Mouse (Mus musculus) Patski (cell line): ENCODE measurements at regions not wholly inside any gene's neighbourhood (a gene's known extent, or its start where the extent isn't known, plus 50 kb on each side); places are given as distances from the start of the nearest gene placed in this dataset.

Experiments
- ATAC-seq: fragments of 100-300 bp; one replicate; pipeline ENCODE4 v1.8.0; 2021
- CTCF ChIA-PET: fragments of 350-600 bp; sonication (Branson Sonifier 250); formaldehyde crosslinking; loops from one replicate; lab custom pipeline; 2022; ENCODE audit warnings: inconsistent platforms; lab: Charles Lee
- POLR2A ChIA-PET: fragments of 350-600 bp; sonication (Branson Sonifier 250); formaldehyde crosslinking; loops from one replicate; lab custom pipeline; 2022; ENCODE audit warnings: antibody characterized with exemption, inconsistent platforms; lab: Charles Lee
- DNase-seq: peaks from one replicate; pipeline ENCODE4 v3.0.0-alpha.2; 2011; ENCODE audit warnings: low read depth, low spot score
- H3K27me3 ChIP-seq: fragments of 371-371 bp; one replicate; pipeline ENCODE4 v1.5.1; 2021
- CTCF ChIP-seq: fragments of 100-300 bp; IDR thresholded peaks from one replicate; pipeline ENCODE4 v1.5.1; 2021
- in situ Hi-C: fragments of 300-500 bp; cut with MboI; formaldehyde crosslinking; loops from 3 replicates; pipeline ENCODE4 v1.11.1; 2018; ENCODE audit warnings: low pct_unique_long_range_greater_than_20kb, mixed read lengths

DNA sequence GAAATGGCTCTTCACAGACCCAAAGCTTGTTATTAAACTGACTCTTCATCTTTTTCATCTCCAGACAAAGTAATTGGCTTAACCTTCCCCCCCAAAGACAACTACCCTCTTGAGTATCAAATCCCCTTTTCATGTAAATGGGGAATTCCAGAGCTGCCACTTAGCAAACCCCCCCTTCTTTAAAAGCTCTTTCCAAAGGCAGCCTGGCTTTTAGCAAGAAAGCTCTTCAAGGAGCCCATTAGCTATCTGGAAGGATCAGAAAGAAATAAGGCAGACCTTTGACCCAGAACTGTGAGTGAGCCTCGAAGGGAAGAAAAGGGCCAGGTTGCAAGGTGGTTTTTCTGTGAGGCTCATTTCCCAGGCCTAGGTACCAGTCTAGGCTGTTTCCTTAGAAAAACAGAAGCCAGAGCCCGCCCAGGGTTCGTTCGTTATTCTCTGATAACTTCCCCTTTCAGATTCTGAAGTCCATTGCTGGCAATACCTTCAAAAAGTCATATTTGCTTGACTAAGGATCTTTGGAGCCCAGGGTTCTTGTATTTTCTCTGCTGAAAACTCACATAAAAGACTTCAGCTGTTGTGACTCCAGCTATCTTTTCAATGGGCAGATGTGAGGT, 329.9 kb downstream of the Nuak1 start:
- no peak for TF ChIP-seq CTCF
- no peaks in the 10 kb centered on the region for H3K27me3 ChIP-seq
- ATAC-seq, result no peak
- CTCF ChIA-PET, result no interaction called here
- in situ Hi-C loops, result no loop called here
- no peak for DNase-seq
- POLR2A ChIA-PET, result no interaction called here

DNA sequence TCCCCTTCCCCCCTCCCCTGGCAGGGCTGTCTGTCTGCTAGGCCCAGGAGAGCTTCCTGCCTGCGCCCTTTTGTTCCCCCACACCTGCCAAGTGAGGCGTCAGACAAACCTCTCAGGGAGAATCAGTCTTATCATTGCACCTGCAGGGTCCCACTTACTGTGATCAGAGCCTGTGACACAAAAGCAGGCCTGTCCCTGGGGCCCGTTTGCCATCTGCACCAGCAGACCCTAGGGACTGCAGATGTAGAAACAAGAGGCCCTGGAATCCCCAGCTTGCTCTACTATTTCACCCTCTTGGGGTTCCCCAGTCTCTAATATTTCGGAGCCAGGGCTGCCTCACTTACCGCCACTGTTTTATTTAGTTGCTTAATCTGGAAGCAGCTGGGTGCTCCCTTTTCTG, 328.9 kb downstream of the Nuak1 start:
- ATAC-seq (no peak), DNase-seq (no peak)
- POLR2A ChIA-PET, result no interaction called here

DNA sequence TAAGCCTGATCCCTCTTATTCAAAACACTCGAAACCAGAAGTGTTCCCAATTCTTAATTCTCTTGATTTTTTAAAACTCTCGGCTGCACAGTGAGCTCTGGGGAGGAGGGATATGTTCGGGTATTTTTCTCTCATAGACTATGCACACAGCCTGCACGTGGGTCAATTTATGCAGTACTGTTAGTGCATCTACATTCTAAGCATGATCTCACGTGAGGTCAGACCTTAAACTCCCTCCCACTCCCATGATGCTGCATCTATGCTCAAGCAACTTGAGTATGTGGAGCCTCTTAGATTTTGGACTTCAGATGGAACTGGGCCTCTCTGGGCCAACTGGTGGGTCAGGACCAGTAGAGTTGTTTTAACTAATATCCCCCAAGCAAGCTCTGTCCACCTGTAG, 328.5 kb downstream of the Nuak1 start:
- POLR2A ChIA-PET, result no interaction called here
- no peak for ATAC-seq
- no peak for DNase-seq
- CTCF ChIA-PET, result no interaction called here
- H3K27me3 ChIP-seq, result no peaks in the 10 kb centered on the region
- in situ Hi-C loops, result no loop called here
- TF ChIP-seq CTCF, result no peak

More for the DNA sequence above, 328.9 kb downstream of the Nuak1 start:
- CTCF ChIA-PET, result no interaction called here
- no peaks in the 10 kb centered on the region for H3K27me3 ChIP-seq
- in situ Hi-C loops, result no loop called here
- TF ChIP-seq CTCF, result no peak

DNA sequence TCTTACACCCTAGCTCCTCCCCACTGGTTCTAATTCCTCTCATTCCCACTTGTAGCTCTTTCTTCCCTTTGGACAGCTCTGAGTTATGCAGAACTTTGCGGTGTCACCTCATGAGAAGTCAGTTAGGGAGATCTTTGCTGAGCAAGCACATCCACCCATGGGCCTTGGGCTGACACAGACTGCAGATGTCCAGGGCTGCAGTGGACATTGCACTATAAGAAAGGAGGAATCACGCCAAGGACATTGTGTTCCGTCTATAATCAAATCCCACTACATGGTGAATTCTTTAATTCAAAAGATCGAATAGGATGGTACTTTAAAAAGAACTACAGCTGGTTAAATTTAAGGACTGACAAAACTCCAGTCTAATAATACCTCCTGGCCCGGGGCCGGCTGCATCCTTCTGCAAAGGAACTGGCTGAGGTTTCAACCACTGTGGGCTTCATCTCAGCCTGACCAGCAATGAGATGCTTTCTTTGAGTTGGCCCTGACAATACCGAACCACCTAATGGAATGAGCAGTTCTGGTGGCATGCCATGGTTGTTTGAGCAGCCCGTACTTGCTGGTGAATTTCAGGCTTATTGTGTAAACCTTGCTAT, 320.3 kb downstream of the Nuak1 start:
- DNase-seq, result no peak
- POLR2A ChIA-PET, result no interaction called here
- ATAC-seq, result no peak
- in situ Hi-C loops, result no loop called here
- no peak for TF ChIP-seq CTCF
- no peaks in the 10 kb centered on the region for H3K27me3 ChIP-seq
- CTCF ChIA-PET, result no interaction called here

DNA sequence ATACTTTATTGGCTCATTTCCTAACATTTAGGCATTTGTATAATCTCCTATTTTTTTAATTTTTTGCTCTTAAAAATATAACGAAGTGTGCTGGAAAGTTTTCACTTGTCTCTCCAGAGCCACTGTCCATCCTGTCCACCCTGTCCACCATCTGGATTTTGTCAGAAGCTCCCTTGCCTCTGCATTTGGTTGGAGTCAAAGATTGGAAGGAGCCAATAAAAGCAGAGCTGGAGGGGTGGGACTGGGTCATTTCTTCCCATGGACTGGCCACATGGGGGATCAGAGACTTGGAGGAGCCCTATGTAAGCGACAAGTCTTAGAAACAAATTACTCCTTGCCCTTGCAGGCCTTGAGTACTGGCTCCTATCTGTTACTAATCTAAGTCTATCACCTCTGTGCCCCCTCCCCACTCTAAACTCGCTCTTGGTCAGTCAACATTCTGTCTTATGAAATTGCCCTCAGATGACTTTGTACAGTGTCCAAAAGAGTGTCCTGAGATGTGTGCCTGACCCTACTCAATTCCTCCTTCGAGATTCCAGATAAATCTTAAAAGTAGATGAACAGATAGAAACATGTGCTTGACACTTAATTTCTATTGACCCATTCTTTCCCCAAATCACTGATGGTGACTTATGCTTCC, 303.3 kb downstream of the Nuak1 start:
- ChIA-PET CTCF (no interaction called here), POLR2A (no interaction called here)
- in situ Hi-C loops, result no loop called here
- H3K27me3 ChIP-seq, result no peaks in the 10 kb centered on the region
- no peak for ATAC-seq
- no peak for DNase-seq
- no peak for TF ChIP-seq CTCF

DNA sequence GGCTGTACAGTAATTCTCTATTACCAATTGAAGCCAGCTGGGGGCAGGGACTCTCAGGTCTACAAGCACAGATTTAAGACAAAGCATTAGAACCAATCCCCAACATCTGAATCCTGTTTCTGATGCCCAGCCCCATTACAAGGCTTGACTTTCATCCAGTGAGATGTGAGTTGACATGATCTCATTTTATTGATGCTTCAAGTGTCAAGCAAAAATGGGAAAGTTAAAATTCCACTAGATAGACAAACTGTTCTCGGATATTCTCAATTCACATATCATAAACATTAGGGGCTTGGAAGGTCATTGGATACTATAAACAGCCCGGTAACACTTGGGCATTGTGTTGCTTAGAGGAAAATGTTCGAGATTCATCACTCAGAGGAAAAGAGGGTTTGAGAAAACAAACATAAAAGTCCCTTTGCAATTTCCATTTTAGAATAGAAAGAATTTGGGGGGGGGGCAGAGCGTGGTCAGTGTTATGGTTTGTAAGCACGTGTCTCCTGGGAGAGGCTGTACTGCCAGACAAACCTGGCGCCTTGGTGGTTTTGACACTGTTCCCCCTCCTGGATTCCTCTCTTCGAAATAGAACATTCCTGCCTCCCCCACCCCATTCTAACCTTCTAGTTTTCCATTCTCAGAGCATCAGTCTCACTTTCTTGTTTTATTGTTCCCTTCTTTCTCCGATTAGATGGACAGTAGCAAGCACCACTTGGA, 297.5 kb downstream of the Nuak1 start:
- H3K27me3 ChIP-seq, result no peaks in the 10 kb centered on the region
- DNase-seq (no peak), ATAC-seq (no peak)
- ChIA-PET CTCF (no interaction called here), POLR2A (interaction anchor here (0.7 kb wide), 1 partner anchor 49 kb away, joined by 6 read pairs; no protein-coding TSS in a partner anchor)
- in situ Hi-C loops, result no loop called here
- no peak for TF ChIP-seq CTCF

DNA sequence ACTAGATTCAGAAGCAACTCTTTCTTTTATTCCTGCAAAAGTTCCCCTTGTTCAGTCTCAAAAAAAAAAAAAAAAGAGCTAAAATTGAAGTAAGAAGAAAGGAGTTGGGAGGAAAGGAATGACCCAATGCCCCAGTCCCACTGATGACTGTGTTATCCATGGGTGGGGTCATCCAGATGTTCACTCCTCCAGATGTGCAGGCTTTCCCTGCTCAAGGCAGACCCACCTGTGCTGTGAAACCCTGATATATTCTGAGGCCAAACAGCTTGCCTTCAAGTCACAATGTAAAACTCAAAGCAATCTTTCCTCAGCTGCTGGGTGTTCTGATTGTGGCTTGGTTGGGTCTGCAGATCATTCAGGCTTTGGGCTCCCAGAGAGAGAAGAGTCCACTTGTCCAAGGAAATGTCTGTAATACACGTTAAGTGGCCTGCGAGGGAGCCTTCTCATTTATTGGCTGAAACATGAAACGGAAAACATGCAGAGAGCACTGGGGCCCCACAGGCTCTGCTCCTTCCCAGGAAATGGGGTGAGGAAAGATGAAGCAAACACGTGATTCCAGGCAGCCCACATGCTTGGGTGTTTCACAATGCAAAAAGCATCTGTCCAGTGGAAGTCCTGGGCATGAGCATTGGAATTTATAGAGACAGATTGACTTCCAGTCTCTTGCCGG, 296.6 kb downstream of the Nuak1 start:
- in situ Hi-C loops, result no loop called here
- no peak for DNase-seq
- no peaks in the 10 kb centered on the region for H3K27me3 ChIP-seq
- no peak for ATAC-seq
- TF ChIP-seq CTCF, result no peak
- ChIA-PET POLR2A (interaction anchor here (0.7 kb wide), 1 partner anchor 50 kb away, joined by 6 read pairs; no protein-coding TSS in a partner anchor), CTCF (no interaction called here)

DNA sequence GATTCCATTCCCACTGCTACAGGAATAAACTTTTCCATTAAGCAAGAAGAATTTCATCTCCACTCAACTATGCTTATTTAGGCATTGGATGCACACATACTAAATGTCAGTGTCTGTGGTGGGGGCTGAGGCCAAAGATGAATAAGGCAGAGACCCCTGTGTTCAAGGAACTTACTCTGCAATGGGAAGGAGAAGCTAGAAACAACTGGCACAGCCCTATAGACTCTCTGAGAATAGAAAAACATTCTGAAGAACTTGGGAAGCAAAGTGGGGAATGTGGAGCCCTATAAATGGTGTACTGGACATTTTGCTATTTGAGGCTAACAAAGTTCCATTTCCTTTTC, 296.1 kb downstream of the Nuak1 start:
- no peak for DNase-seq
- CTCF ChIA-PET, result interaction anchor here (1.0 kb wide), 1 partner anchor 13 kb away, joined by 3 read pairs; no protein-coding TSS in a partner anchor
- no peaks in the 10 kb centered on the region for H3K27me3 ChIP-seq
- in situ Hi-C loops, result no loop called here
- ATAC-seq, result no peak
- no peak for TF ChIP-seq CTCF
- POLR2A ChIA-PET, result no interaction called here

DNA sequence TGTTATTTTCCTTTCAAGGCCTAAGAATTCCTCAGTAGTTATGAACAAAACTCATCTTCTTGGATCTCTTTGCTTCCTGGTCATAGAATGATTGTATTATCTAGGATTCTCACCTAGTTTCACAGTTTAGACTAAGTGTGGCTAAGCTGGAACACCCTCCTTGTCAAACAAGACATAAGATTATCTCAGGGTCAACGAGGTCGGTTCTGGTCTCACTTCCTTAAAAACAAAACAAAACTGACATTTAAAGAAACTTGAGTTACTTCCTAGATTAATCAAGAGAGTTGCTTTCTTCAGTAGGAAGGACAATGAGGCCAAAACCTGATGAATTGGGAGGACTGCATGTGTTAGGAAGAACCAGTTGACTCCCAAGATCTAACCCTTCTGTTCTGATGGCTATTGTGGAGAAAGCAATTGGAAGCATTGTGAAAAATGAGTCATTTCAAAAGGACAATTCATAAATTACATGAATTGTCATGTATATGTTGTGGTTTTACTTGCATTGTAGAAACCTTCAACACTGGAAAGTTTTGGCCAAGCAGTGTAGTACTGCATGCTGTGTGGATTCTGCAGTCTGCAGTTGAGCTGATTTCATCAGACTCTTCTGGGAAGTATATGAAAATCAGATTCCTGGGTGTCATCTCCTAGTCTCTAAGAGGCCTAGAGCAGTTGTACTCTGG, 293.0 kb downstream of the Nuak1 start:
- ChIA-PET CTCF (no interaction called here), POLR2A (no interaction called here)
- DNase-seq, result no peak
- no peak for TF ChIP-seq CTCF
- ATAC-seq, result no peak
- in situ Hi-C loops, result no loop called here
- no peaks in the 10 kb centered on the region for H3K27me3 ChIP-seq

DNA sequence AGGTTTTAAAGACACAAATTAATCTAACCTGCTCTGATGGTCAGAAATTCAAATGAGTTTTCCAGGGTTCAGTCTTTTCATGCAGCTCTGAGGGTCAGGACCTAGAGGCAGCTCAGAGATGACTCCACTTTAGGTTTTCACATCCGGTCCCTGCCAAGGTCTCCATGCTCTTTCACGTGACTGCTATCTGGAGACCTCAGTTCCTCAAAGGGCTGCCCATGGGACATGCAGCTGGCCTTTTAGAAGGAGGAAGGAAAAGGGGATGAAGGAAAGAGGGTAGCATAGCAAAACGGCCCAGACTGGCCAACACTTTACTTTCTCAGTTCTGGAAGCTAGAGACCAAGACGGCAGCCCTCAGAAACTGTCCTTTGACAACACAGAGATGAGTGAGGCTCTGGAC, 276.6 kb downstream of the Nuak1 start:
- ATAC-seq (no peak), DNase-seq (no peak)
- in situ Hi-C loops, result no loop called here
- ChIA-PET CTCF (interaction anchor here (1.3 to 1.7 kb wide), 2 partner anchors 10 to 12 kb away, joined by 3 to 5 read pairs; no protein-coding TSS in a partner anchor), POLR2A (no interaction called here)
- no peaks in the 10 kb centered on the region for H3K27me3 ChIP-seq
- no peak for TF ChIP-seq CTCF
